Mouse (Mus musculus): ENCODE data around the gene Mettl6. TPM values are rescaled to one million over a fixed set of nuclear protein-coding genes. Genes with fewer than 3 reads are reported as not detected.

Gene Mettl6
- polyA plus RNA-seq, 1 experiment from 2014 or later, result 43.1 TPM

- H3K4me2 ChIP-seq (ENCODE audit: low read length), result no peak overlapping the region
- 93% methylated on average over 2 of the region's 2 CpGs for WGBS
- H3K9me3 ChIP-seq (replicated peaks; ENCODE audit: control insufficient read depth, low read length, poor library complexity, severe bottlenecking), result peaks cover 5% of the 10 kb centered on the region; the same call in 1 of the 2 replicates
- H3K4me1 ChIP-seq (ENCODE audit: control insufficient read depth, insufficient read depth, low read length), result no peaks in the 10 kb centered on the region
- H3K27me3 ChIP-seq (ENCODE audit: control insufficient read depth, insufficient read depth, low read depth, low read length), result no peaks in the 10 kb centered on the region
- no peak overlapping the region for H3K4me3 ChIP-seq (ENCODE audit: low read depth, low read length)
- ATAC-seq, result no peak
- no peak overlapping the region for H3K9ac ChIP-seq (ENCODE audit: low read depth, low read length)
- H3K27ac ChIP-seq (ENCODE audit: low read length), result no peak overlapping the region
- H3K36me3 ChIP-seq (ENCODE audit: control insufficient read depth, insufficient read depth, low read length), result no peaks in the 10 kb centered on the region
Observed at GRCm38 (mm10) chr14:31515895-31516294, 21.1 kb upstream of the Mettl6 start.

DNA sequence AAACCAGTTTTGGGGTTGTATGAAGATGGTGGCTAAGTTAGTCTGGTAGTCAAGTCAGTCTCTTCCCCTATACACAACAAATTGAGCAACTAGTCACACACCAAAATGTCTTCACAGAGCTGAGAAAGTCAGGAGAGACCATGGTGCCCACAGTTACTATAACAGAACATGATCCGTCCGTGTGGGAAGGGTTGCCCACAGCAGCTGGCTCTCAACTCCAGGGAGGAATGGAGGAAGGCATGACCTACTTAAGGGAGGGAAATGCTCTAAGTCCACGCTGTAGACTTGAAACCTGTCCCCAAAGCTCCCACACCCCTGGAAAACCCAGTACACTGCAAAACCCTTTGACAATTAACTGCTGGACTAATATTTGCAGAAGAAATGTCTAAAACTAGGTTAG is 15.5 kb upstream of the Mettl6 start:
- peaks cover 23% of the 10 kb centered on the region for H3K36me3 ChIP-seq (ENCODE audit: control insufficient read depth, insufficient read depth, low read length)
- H3K27ac ChIP-seq (ENCODE audit: low read length), result no peak overlapping the region
- no peak for ATAC-seq
- no peak overlapping the region for H3K4me3 ChIP-seq (ENCODE audit: low read depth, low read length)
- no peaks in the 10 kb centered on the region for H3K4me1 ChIP-seq (ENCODE audit: control insufficient read depth, insufficient read depth, low read length)
- 94% methylated on average over 3 of the region's 3 CpGs for WGBS
- H3K9ac ChIP-seq (ENCODE audit: low read depth, low read length), result no peak overlapping the region
- no peak overlapping the region for H3K4me2 ChIP-seq (ENCODE audit: low read length)
- no peaks in the 10 kb centered on the region for H3K27me3 ChIP-seq (ENCODE audit: control insufficient read depth, insufficient read depth, low read depth, low read length)
- peaks cover 5% of the 10 kb centered on the region; the same call in 1 of the 2 replicates for H3K9me3 ChIP-seq (replicated peaks; ENCODE audit: control insufficient read depth, low read length, poor library complexity, severe bottlenecking)

GRCm38 (mm10) chr14:31509911-31510310 is 15.1 kb upstream of the Mettl6 start:
- no peak for ATAC-seq
- Histone ChIP-seq H3K4me1 (ENCODE audit: control insufficient read depth, insufficient read depth, low read length) (no peaks in the 10 kb centered on the region), H3K9ac (ENCODE audit: low read depth, low read length) (no peak overlapping the region), H3K4me3 (ENCODE audit: low read depth, low read length) (no peak overlapping the region), H3K9me3 (replicated peaks; ENCODE audit: control insufficient read depth, low read length, poor library complexity, severe bottlenecking) (peaks cover 5% of the 10 kb centered on the region; the same call in 1 of the 2 replicates), H3K27me3 (ENCODE audit: control insufficient read depth, insufficient read depth, low read depth, low read length) (no peaks in the 10 kb centered on the region), H3K36me3 (ENCODE audit: control insufficient read depth, insufficient read depth, low read length) (peaks cover 23% of the 10 kb centered on the region), H3K4me2 (ENCODE audit: low read length) (no peak overlapping the region), H3K27ac (ENCODE audit: low read length) (no peak overlapping the region)
- WGBS, result 98% methylated on average over 2 of the region's 2 CpGs

DNA sequence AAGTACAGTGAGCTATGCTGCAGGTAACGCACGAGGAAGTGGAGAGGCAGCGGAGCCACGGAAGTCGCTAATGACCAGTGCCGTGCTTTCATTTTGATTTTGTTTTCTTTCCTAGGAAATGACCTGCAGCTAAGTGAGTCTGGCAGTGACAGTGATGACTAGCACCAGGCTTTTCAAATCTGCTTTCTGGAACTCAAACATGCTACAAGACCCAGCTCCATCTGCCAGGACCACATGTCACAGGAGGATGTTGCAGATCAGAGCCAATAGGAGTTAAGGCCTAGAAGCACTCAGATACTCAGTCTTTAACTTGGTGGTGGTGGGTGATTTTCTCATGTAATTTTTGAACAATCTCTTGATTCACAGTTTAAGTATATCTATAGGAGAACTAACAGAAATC is 11.6 kb upstream of the Mettl6 start:
- Histone ChIP-seq H3K4me1 (ENCODE audit: control insufficient read depth, insufficient read depth, low read length) (no peaks in the 10 kb centered on the region), H3K9me3 (replicated peaks; ENCODE audit: control insufficient read depth, low read length, poor library complexity, severe bottlenecking) (no peaks in the 10 kb centered on the region), H3K27ac (ENCODE audit: low read length) (no peak overlapping the region), H3K9ac (ENCODE audit: low read depth, low read length) (no peak overlapping the region), H3K36me3 (ENCODE audit: control insufficient read depth, insufficient read depth, low read length) (peaks cover 47% of the 10 kb centered on the region), H3K4me2 (ENCODE audit: low read length) (no peak overlapping the region), H3K4me3 (ENCODE audit: low read depth, low read length) (no peak overlapping the region), H3K27me3 (ENCODE audit: control insufficient read depth, insufficient read depth, low read depth, low read length) (no peaks in the 10 kb centered on the region)
- ATAC-seq, result no peak
- 98% methylated on average over 6 of the region's 6 CpGs for WGBS

- Histone ChIP-seq H3K9ac (ENCODE audit: low read depth, low read length) (no peak overlapping the region), H3K27ac (ENCODE audit: low read length) (no peak overlapping the region), H3K4me2 (ENCODE audit: low read length) (no peak overlapping the region), H3K36me3 (ENCODE audit: control insufficient read depth, insufficient read depth, low read length) (peaks cover 50% of the 10 kb centered on the region), H3K4me1 (ENCODE audit: control insufficient read depth, insufficient read depth, low read length) (no peaks in the 10 kb centered on the region), H3K9me3 (replicated peaks; ENCODE audit: control insufficient read depth, low read length, poor library complexity, severe bottlenecking) (no peaks in the 10 kb centered on the region), H3K27me3 (ENCODE audit: control insufficient read depth, insufficient read depth, low read depth, low read length) (no peaks in the 10 kb centered on the region), H3K4me3 (ENCODE audit: low read depth, low read length) (no peak overlapping the region)
- no peak for ATAC-seq
- WGBS, result 95% methylated on average over 13 of the region's 13 CpGs
Observed at GRCm38 (mm10) chr14:31503406-31503805, 8.6 kb upstream of the Mettl6 start.

DNA sequence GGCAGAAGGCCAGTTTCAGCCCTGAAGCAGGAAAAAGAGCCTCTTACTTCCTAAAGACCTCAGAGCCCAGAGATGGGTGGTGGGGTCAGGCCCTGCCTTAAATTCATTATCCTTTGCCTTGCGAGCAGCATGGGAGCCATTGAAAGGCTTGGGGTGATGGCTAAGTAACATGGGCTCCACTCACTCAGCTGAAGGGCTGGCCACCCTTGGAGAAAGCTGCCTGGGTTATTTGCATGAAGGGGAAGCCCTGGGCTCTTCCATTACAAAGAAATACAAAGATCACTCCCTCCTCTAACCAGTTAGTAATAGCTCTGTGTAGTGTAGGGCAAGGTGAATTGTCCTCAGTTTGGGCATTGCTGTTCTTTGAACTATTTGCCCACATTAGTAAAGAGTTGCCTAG is 4.7 kb upstream of the Mettl6 start:
- Histone ChIP-seq H3K27me3 (ENCODE audit: control insufficient read depth, insufficient read depth, low read depth, low read length) (no peaks in the 10 kb centered on the region), H3K36me3 (ENCODE audit: control insufficient read depth, insufficient read depth, low read length) (peaks cover 28% of the 10 kb centered on the region), H3K27ac (ENCODE audit: low read length) (no peak overlapping the region), H3K4me1 (ENCODE audit: control insufficient read depth, insufficient read depth, low read length) (peaks cover 15% of the 10 kb centered on the region), H3K9ac (ENCODE audit: low read depth, low read length) (no peak overlapping the region), H3K4me2 (ENCODE audit: low read length) (no peak overlapping the region), H3K9me3 (replicated peaks; ENCODE audit: control insufficient read depth, low read length, poor library complexity, severe bottlenecking) (no peaks in the 10 kb centered on the region), H3K4me3 (ENCODE audit: low read depth, low read length) (no peak overlapping the region)
- no peak for ATAC-seq
- 89% methylated on average over 1 of the region's 1 CpGs for WGBS

GRCm38 (mm10) chr14:31496241-31496646 is 1.4 kb upstream of the Mettl6 start:
- WGBS, result 51% methylated on average over 7 of the region's 7 CpGs
- ATAC-seq, result no peak
- H3K27me3 ChIP-seq (ENCODE audit: control insufficient read depth, insufficient read depth, low read depth, low read length), result no peaks in the 10 kb centered on the region

GRCm38 (mm10) chr14:31495538-31495937 is 698 bp upstream of the Mettl6 start:
- 3% methylated on average over 8 of the region's 8 CpGs for WGBS

More at GRCm38 (mm10) chr14:31496241-31496646, 1.4 kb upstream of the Mettl6 start:
- Histone ChIP-seq H3K4me2 (ENCODE audit: low read length) (peak overlapping the region; percentile 69), H3K36me3 (ENCODE audit: control insufficient read depth, insufficient read depth, low read length) (peaks cover 7% of the 10 kb centered on the region; the same call in 1 of the 2 replicates), H3K4me1 (ENCODE audit: control insufficient read depth, insufficient read depth, low read length) (peaks cover 32% of the 10 kb centered on the region), H3K27ac (ENCODE audit: low read length) (no peak overlapping the region), H3K9ac (ENCODE audit: low read depth, low read length) (peak overlapping the region; percentile 90; the same call in 1 of the 2 replicates), H3K9me3 (replicated peaks; ENCODE audit: control insufficient read depth, low read length, poor library complexity, severe bottlenecking) (no peaks in the 10 kb centered on the region), H3K4me3 (ENCODE audit: low read depth, low read length) (peak overlapping the region; percentile 94; the same call in 1 of the 2 replicates)

DNA sequence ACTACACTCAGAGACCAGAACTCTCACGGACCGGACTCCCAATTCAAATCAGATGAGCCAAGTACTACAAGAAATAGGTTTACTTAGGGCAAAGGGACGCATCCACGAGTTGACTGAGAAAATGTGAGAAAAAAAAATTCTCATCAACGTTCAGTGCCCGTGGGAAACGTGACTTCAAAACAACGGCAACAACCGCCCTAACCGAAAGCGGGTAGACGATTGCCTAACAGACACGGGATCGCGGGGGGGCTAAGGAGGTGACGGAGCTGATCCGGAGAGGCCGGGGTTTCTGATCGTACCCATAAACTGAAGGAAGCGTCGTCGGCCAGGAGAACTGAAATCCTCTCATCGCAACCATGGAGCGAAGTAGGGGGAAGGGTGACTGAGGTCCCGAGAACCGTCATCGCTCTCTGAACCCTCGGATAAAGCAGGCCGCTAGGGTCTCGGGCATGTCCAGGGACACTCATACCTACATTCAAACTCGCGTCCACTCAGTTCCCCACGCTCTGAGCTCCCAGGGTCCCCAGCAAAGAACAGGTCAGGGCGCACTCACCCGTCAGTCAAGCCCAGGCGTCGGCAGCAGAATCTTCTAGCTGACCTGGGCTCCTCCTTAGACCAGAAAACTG is 378 bp downstream of the Mettl6 start, which contains the start of gene Eaf1:
TSS of gene Eaf1 (plus strand) at position 51 of the 626 bp plus-strand sequence.
- Histone ChIP-seq H3K36me3 (ENCODE audit: control insufficient read depth, insufficient read depth, low read length) (peaks cover 5% of the 10 kb centered on the region; the same call in 1 of the 2 replicates), H3K4me2 (ENCODE audit: low read length) (peak within 1 kb of the TSS; percentile 87), H3K4me1 (ENCODE audit: control insufficient read depth, insufficient read depth, low read length) (peaks cover 32% of the 10 kb centered on the region), H3K9me3 (replicated peaks; ENCODE audit: control insufficient read depth, low read length, poor library complexity, severe bottlenecking) (no peaks in the 10 kb centered on the region), H3K4me3 (ENCODE audit: low read depth, low read length) (peak within 1 kb of the TSS; percentile 94), H3K27ac (ENCODE audit: low read length) (peak within 1 kb of the TSS; percentile 79), H3K9ac (ENCODE audit: low read depth, low read length) (peak within 1 kb of the TSS; percentile 90), H3K27me3 (ENCODE audit: control insufficient read depth, insufficient read depth, low read depth, low read length) (no peaks in the 10 kb centered on the region)
- WGBS, result 2% methylated on average over 37 of the region's 37 CpGs
- ATAC-seq, result peak; percentile 47

More at GRCm38 (mm10) chr14:31495538-31495937, 698 bp upstream of the Mettl6 start:
- Histone ChIP-seq H3K4me1 (ENCODE audit: control insufficient read depth, insufficient read depth, low read length) (peaks cover 32% of the 10 kb centered on the region), H3K4me2 (ENCODE audit: low read length) (peak overlapping the region; percentile 69), H3K27ac (ENCODE audit: low read length) (no peak overlapping the region), H3K36me3 (ENCODE audit: control insufficient read depth, insufficient read depth, low read length) (peaks cover 7% of the 10 kb centered on the region; the same call in 1 of the 2 replicates), H3K4me3 (ENCODE audit: low read depth, low read length) (peak overlapping the region; percentile 94), H3K9me3 (replicated peaks; ENCODE audit: control insufficient read depth, low read length, poor library complexity, severe bottlenecking) (no peaks in the 10 kb centered on the region), H3K27me3 (ENCODE audit: control insufficient read depth, insufficient read depth, low read depth, low read length) (no peaks in the 10 kb centered on the region), H3K9ac (ENCODE audit: low read depth, low read length) (peak overlapping the region; percentile 90)
- ATAC-seq, result no peak
